Mouse (Mus musculus) ovary, adult 18-20 months (tissue): ENCODE results near the gene Grid1.

Experiments used
- DNase-seq: peaks from one replicate; pipeline ENCODE4 v3.0.0; 2022; ENCODE audit warnings: low spot score, mixed read lengths

The Grid1 gene

DNA sequence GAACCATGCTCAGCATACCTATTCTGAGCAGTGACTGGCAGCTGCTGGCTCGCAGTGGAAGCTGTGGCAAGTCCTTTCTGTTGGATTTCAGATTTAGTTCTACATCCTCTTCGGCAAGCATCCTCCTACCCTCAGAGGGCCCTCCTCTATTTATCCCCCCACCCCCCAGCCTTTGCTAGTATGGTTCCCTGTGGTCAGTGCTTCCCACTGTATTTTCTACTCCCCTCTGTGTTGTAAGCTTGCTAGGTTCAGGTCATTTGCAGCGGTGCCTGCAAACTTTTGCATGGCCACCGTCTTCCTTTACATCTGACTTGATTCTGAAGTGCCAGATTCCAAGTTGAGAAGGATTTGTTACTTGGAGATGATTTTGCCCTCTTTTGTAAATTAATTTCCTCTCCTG, 378.5 kb downstream of the Grid1 start:
- no peak for DNase-seq

DNA sequence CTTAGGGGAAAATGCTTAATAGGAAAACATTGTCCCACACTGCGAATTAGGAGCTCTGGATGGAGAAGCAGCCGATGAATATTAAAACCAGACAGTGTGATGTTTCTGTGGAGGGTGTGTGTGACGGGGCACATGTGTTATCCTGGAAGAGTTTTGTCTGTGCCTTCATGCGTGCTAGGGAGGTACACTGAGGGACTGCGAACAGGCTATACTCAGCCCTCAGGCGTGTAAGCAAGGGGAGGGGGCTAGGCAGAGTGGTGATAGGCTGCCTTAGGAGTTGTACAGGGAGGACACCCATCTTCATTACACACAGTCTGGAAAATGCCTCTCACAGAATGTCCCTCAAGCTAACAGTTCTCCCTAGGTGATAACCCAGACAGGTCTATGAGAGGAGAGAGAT, 379.0 kb downstream of the Grid1 start:
- DNase-seq: no peak

DNA sequence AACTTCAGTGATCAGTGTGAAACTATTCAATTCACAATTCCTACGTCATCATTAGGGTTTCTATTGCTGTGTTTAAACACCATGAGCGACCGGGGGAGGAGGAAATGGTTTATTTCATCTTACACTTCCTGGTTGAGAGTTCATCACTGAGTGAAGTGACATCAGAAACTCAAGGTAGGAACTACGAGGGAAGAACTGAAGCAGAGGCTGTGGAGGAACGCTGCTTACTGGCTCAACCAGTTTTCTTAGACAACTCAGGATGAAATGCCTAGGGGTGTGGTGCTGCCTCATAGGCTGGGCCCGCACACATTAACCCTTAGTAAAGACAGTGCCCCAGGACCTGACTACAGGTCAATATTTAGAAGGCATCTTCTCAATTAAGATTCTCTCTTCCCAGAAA, 389.5 kb downstream of the Grid1 start:
- DNase-seq: no peak

- no peak for DNase-seq
Measured at GRCm38 (mm10) chr14:35219021-35219420, 399.1 kb downstream of the Grid1 start.

- DNase-seq: no peak
Measured at GRCm38 (mm10) chr14:35222196-35222595, 402.3 kb downstream of the Grid1 start.

DNA sequence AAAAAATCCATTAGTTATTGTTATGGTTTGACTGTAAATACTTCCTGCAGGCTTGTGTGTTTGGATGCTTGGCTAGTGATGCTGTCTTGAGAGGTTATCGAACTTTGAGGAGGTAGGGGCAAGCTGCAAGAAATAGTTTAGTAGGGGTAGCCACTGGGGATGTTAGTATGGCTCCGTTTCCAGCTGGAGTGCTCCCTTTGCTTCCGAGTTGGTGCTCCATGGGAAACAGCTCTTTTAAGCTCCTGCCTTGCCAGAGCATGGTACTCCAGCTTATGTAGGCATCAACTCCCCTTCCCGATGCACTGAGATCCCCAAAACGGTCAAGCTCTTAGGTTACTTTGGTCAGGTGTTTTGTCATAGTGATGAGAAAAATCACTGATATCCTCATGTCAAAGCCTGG, 407.7 kb downstream of the Grid1 start:
- no peak for DNase-seq

- no peak for DNase-seq
Measured at GRCm38 (mm10) chr14:35231384-35231783, 411.5 kb downstream of the Grid1 start.

DNA sequence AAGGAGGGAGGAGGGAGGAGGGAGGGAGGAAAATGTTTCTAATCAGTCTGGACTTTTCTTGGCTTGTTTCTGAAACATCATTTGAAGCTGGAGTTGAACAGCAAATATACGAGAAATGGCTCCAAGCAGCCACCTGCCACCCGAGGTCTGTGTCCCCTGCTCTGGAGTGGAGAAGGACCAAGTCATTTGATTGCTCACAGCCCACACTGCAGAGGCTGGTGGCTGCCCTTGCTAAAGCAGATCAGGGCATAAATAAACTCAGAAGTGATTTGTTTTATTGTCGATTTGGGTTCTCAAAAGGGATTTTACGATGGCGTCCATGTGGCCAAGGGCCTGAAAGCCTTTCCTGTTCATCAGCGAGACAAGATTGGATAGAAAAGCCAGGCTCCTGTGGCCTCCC, 423.0 kb downstream of the Grid1 start:
- DNase-seq: no peak

DNA sequence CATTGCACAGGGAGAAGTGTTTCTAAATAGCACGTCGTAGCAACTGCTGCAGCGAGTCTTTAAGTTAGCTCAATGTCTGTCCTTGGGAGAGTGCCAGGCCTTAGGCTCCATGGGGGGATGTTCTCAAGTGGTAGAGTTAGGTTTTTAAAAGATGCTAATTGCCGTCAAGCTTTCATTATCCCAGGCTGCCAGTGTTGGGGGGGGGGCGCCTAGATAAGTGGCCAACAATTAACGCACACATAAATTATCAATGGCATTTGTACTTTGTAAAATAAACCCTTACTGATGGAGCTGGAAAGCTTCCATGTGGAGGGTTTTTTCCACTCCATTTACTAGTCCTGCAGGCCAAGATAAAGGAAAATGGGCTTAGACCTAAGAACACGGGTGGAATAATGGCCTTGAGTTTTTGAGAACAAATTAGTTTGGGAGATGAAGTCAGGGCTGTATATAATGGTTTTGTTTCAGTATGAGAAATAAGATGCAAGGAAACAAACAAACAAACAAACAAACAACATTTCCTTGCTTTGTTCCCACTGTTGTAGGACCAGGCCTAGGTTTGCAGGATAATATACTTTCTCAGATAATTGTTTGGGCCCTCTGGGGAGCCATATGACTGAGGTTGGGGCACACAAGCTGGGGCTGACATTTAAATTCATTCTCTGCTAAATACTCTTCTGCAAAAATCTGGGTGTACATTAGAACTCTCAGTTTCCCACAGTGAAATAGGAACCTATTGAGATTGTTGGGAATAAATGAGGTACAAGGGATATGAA, 425.1 kb downstream of the Grid1 start:
- DNase-seq: no peak

DNA sequence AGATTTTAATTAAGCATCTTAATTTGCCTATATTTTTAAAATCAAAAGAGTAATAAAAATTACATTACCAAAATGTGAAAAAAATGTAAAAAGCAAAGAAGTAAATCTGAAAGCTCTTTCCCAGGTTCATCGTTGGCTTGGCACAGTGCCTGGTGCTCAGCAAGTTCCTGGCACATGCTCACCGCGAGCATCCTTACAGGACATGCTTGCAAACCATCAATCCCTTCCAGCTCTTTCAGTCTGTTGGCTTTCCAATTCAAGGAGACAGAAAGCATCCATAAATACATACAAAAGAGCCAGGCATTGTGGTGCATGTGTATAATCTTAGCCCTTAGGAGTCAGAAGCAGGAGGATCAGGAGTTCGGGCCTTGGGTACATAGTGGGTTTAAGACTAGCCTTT, 430.5 kb downstream of the Grid1 start:
- DNase-seq: no peak

- no peak for DNase-seq
Measured at GRCm38 (mm10) chr14:35254477-35254876, 434.6 kb downstream of the Grid1 start.

DNA sequence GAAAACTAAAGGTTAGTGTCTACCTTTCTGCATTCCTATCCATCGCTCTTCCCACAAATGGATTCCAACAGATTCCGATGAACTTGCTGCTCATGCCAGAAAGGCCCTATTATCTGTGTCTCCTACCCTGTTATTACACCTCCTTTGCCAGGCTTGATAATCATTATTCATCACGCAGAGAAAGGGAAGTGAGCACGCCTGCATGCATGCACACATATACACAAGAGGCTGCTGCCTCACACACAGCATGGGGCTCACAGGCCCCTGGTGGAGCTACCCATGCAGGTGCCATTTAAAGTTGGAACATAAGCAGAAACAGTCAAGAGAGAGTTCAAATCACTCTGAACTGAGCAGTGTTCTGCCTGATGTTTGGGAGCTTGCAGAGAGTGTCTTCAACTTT, 450.4 kb downstream of the Grid1 start:
- no peak for DNase-seq

DNA sequence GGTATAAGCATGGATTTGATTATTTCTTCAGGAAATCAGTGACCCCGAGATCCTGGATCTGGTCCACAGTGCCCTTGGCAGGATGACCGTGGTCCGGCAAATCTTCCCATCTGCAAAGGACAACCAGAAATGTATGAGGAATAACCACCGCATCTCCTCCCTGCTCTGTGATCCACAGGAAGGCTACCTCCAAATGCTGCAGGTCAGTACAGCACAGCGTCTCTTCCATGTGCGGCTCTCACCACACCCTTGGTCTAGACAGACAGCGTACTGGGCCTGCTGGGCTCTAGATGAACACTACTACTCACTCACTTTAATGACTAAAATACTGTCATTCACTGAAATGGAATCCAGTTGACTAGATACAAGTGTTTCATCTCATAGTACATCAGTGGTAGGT, 489.3 kb downstream of the Grid1 start:
- DNase-seq: no peak

- DNase-seq: peak; percentile 8
Measured at GRCm38 (mm10) chr14:35313380-35314299, 493.7 kb downstream of the Grid1 start.

GRCm38 (mm10) chr14:35326306-35326705, 506.4 kb downstream of the Grid1 start:
- no peak for DNase-seq

GRCm38 (mm10) chr14:35336561-35336960, 516.7 kb downstream of the Grid1 start:
- DNase-seq: no peak

DNA sequence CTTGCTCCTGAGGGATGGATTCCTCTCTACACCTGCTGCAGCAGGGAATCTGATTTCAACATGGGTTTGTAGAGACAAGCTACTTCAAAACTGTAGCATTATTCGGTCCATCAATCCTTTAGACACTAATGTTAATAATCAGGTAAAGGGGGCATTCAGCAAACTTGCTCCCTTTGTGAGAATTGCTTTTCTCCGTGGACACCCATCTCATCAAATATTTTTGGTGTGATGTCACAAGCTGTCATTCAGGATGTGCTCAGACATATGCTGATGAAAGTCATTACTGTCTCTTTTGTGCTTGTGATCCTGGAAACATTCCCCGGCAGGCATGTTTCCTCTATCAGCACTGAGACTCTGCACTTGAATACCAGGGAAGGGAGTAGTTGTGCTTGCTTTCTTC, 536.1 kb downstream of the Grid1 start:
- no peak for DNase-seq

- no peak for DNase-seq
Measured at GRCm38 (mm10) chr14:35356480-35357085, 536.7 kb downstream of the Grid1 start.

DNA sequence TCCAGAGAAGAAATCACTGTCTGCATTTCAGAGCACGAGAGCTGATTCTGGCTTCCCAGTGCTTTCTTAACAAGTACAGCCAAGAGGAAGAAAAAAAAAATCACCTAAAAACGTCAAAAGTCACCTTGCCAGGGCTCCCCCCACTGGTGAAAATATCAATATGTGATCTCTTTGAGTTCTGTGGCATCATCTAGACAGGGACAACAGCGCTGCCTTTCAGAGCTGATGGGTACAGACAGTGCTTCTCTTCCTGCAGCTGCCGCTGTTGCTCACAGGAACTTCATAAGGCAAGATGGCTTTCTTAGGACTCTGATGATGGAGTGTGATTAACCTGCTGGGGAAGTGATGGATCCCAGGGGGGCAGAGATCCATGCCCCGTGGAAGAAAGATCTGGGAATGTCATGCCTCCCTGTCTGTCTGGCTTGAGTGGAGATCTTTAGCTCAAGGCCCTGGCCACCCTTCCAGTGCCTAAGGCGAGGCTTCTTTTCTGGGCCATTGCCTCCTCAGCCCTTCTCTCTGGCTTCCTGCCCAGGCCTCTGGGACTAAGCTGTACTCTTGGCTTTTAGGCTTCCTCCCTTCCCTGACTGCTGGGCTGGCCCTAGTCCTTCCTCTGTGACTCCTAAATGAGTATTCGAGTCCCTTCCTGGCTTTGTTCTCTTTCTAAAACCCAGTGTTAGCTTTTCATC, 538.4 kb downstream of the Grid1 start:
- DNase-seq: peak; percentile 16

GRCm38 (mm10) chr14:35365177-35365944, 545.5 kb downstream of the Grid1 start:
- no peak for DNase-seq

- no peak for DNase-seq
Measured at GRCm38 (mm10) chr14:35374374-35374773, 554.5 kb downstream of the Grid1 start.
